Mouse (Mus musculus) heart, postnatal 0 days (tissue): ENCODE measurements at regions not wholly inside any gene's neighbourhood (a gene's known extent, or its start where the extent isn't known, plus 50 kb on each side); places are given as distances from the start of the nearest gene placed in this dataset.

ENCODE experiments used
- CTCF ChIP-seq: IDR thresholded peaks from 2 replicates; pipeline ENCODE4 v1.5.1; 2016; ENCODE audit warnings: antibody characterized with exemption, control low read depth, low read depth
- EP300 ChIP-seq: IDR thresholded peaks from 2 replicates; pipeline ENCODE4 v1.6.1; 2016; ENCODE audit warnings: antibody characterized with exemption, low read depth

GRCm38 (mm10) chr11:84738769-84739589 is 80.3 kb downstream of the Mrm1 start:
- TF ChIP-seq CTCF = no peak
- no peak for TF ChIP-seq EP300
